Mouse (Mus musculus) Patski (cell line): Measurements from ENCODE around the gene Gm17018. TPM values are rescaled to one million over a fixed set of nuclear protein-coding genes. Genes with fewer than 3 reads are reported as not detected.
"Not testable (repeated sequence)": the region's sequence is repeated elsewhere in the genome, so short reads cannot be mapped to it uniquely, and the experiment has no call there.

Source experiments
- ATAC-seq: fragments of 100-300 bp; one replicate; pipeline ENCODE4 v1.8.0; 2021
- CTCF ChIA-PET: fragments of 350-600 bp; sonication (Branson Sonifier 250); formaldehyde crosslinking; loops from one replicate; lab custom pipeline; 2022; ENCODE audit warnings: inconsistent platforms; lab: Charles Lee
- POLR2A ChIA-PET: fragments of 350-600 bp; sonication (Branson Sonifier 250); formaldehyde crosslinking; loops from one replicate; lab custom pipeline; 2022; ENCODE audit warnings: antibody characterized with exemption, inconsistent platforms; lab: Charles Lee
- DNase-seq: peaks from one replicate; pipeline ENCODE4 v3.0.0-alpha.2; 2011; ENCODE audit warnings: low read depth, low spot score
- H3K27me3 ChIP-seq: fragments of 371-371 bp; one replicate; pipeline ENCODE4 v1.5.1; 2021
- CTCF ChIP-seq: fragments of 100-300 bp; IDR thresholded peaks from one replicate; pipeline ENCODE4 v1.5.1; 2021
- in situ Hi-C: fragments of 300-500 bp; cut with MboI; formaldehyde crosslinking; loops from 3 replicates; pipeline ENCODE4 v1.11.1; 2018; ENCODE audit warnings: low pct_unique_long_range_greater_than_20kb, mixed read lengths
- polyA plus RNA-seq: library from polyadenylated mRNA; unstranded; gene quantifications from one replicate; pipeline ENCODE4 v1.2.3, GENCODE M21; 2021

Gene Gm17018
- polyA plus RNA-seq, 1 experiment from 2014 or later: 71.7 TPM

DNA sequence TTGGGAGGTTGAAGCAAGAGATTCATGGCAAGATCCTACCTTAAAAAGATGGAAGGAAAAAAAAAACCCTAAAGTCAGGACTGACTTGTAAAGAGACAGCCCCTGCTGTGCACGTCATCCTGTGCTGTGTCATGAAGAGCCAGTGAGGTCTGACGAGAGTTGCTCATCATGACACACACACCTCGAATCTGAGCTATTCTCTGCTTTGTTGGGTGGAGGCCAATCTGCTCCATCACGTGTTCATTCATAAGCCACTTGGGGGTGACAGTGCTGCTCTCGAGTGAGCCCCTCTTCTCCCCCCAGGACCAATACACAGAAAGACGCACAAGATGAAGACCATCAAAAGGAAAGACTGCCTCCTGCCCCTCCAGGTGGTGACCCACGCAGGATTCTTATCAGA, 26.8 kb upstream of the Gm17018 start:
- ChIA-PET CTCF (no interaction called here), POLR2A (no interaction called here)
- ATAC-seq: no peak
- in situ Hi-C loops: no loop called here
- TF ChIP-seq CTCF: no peak
- no peak for DNase-seq
- H3K27me3 ChIP-seq: no peaks in the 10 kb centered on the region

DNA sequence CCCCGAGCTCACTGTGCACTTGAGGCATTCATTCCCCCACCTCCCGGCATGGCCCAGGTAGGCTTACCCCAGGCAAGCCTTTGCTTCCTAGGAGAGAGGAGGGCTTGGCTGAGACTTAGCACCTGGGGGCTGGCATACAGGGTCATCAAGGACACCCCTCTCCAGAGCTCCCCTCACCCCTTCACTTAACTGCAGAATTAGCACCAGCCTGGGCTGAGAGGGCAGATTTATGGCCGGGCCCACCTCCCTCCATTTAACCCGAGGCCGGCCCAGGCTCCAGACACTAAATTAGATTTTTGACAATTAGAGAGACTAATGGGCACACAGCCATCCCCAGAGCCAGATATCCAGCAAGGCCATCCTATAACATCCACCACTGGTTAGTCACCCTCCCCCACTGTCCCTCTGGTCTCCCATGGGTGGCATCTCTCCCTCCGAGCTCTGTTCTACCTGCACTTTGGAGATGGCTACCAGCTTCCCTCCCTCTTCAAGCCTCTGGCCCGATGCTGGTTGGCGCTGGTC, 25.1 kb upstream of the Gm17018 start:
- CTCF ChIA-PET: interaction anchor here (1.4 to 2.7 kb wide), 2 partner anchors 10 to 315 kb away, joined by 5 to 11 read pairs; no protein-coding TSS in a partner anchor
- no peak for TF ChIP-seq CTCF
- no peak for ATAC-seq
- in situ Hi-C loops: no loop called here
- H3K27me3 ChIP-seq: peaks cover 8% of the 10 kb centered on the region
- DNase-seq: no peak
- POLR2A ChIA-PET: no interaction called here

- peaks cover 14% of the 10 kb centered on the region for H3K27me3 ChIP-seq
- no peak for DNase-seq
- no peak for TF ChIP-seq CTCF
- ChIA-PET POLR2A (no interaction called here), CTCF (interaction anchor here (2.7 kb wide), 1 partner anchor 9 kb away, joined by 11 read pairs; no protein-coding TSS in a partner anchor)
- in situ Hi-C loops: no loop called here
- ATAC-seq: no peak
Observed at GRCm38 (mm10) chr19:45535929-45536328, 24.5 kb upstream of the Gm17018 start.

- POLR2A ChIA-PET: no interaction called here
- no peak for TF ChIP-seq CTCF
- ATAC-seq (peak; percentile 28), DNase-seq (no peak)
- in situ Hi-C loops: no loop called here
- H3K27me3 ChIP-seq: peaks cover 26% of the 10 kb centered on the region
- CTCF ChIA-PET: interaction anchor here (0.9 to 2.7 kb wide), 4 partner anchors 8 to 30 kb away, joined by 3 to 11 read pairs (median 4); no protein-coding TSS in a partner anchor
Observed at GRCm38 (mm10) chr19:45537505-45537904, 22.9 kb upstream of the Gm17018 start.

DNA sequence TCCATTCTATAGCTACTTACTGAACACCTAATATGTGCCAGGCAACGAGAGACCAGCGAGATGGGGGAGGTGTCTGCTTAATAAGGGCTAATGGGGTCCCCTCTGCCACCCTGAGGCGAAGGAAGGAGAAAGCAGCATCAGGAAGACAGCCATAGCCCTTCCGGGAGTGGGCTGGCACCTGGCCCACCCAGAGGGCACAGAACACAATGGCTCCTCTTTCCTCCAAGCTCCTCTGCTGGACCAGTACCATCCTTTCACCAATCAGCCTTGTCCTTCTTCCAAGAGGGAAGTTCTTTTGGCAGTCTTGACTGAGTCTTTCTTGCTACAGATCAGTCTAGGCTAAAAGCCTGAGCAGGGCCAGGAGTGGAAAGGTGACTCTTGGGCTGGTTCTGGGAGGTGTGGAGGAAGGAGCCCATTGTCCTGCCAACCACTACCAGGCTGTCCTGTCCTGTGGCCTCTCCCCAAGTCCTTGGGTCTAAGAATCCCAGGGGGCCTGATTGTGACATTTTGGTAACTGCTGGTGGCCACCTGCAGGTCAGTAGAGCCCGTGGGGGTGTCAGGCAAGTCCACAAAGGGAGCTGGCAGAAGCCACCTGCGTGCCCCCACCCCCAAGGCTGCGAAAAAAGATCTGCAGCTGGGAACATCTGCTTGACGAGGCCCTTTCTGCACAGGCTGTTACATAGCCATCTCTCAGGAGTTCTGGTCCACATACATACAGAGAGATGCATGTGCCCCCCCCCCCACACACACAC, 19.6 kb upstream of the Gm17018 start:
- no peak for ATAC-seq
- CTCF ChIA-PET: interaction anchor here (1.4 kb wide), 1 partner anchor 320 kb away, joined by 3 read pairs; no protein-coding TSS in a partner anchor
- POLR2A ChIA-PET: no interaction called here
- in situ Hi-C loops: no loop called here
- no peak for TF ChIP-seq CTCF
- DNase-seq: no peak
- peaks cover 49% of the 10 kb centered on the region for H3K27me3 ChIP-seq

GRCm38 (mm10) chr19:45541409-45542041, 18.9 kb upstream of the Gm17018 start:
- POLR2A ChIA-PET: no interaction called here
- no peak for DNase-seq
- peaks cover 55% of the 10 kb centered on the region for H3K27me3 ChIP-seq
- no peak for TF ChIP-seq CTCF
- CTCF ChIA-PET: no interaction called here
- in situ Hi-C loops: no loop called here
- ATAC-seq: no peak

- peaks cover 61% of the 10 kb centered on the region for H3K27me3 ChIP-seq
- CTCF ChIA-PET: no interaction called here
Observed at GRCm38 (mm10) chr19:45542061-45542460, 18.4 kb upstream of the Gm17018 start.

GRCm38 (mm10) chr19:45544152-45544924, 16.1 kb upstream of the Gm17018 start:
- ChIA-PET CTCF (interaction anchor here (0.9 to 3.4 kb wide), 12 partner anchors 8 to 457 kb away, joined by 3 to 36 read pairs (median 4); no protein-coding TSS in a partner anchor), POLR2A (interaction anchor here (0.9 to 1.1 kb wide), 2 partner anchors 20 to 120 kb away, joined by 3 read pairs; no protein-coding TSS in a partner anchor)
- H3K27me3 ChIP-seq: peaks cover 64% of the 10 kb centered on the region
- DNase-seq (no peak), ATAC-seq (no peak)
- no peak for TF ChIP-seq CTCF
- in situ Hi-C loops: no loop called here

More at GRCm38 (mm10) chr19:45542061-45542460, 18.4 kb upstream of the Gm17018 start:
- in situ Hi-C loops: no loop called here
- POLR2A ChIA-PET: no interaction called here
- TF ChIP-seq CTCF: no peak
- ATAC-seq (no peak), DNase-seq (no peak)

GRCm38 (mm10) chr19:45544925-45545321, 15.5 kb upstream of the Gm17018 start:
- in situ Hi-C loops: loop anchor here (5.0 kb wide), 2 partner anchors 238 to 328 kb away; no protein-coding TSS in a partner anchor
- DNase-seq (no peak), ATAC-seq (peak; percentile 57)
- POLR2A ChIA-PET: interaction anchor here (0.9 kb wide), 1 partner anchor 20 kb away, joined by 3 read pairs; no protein-coding TSS in a partner anchor
- H3K27me3 ChIP-seq: peaks cover 60% of the 10 kb centered on the region
- TF ChIP-seq CTCF: no peak
- CTCF ChIA-PET: interaction anchor here (0.7 to 3.4 kb wide), 17 partner anchors 9 to 457 kb away, joined by 3 to 36 read pairs (median 3); no protein-coding TSS in a partner anchor

- in situ Hi-C loops: loop anchor here (5.0 kb wide), 2 partner anchors 241 to 331 kb away; no protein-coding TSS in a partner anchor
- peaks cover 32% of the 10 kb centered on the region for H3K27me3 ChIP-seq
- POLR2A ChIA-PET, CTCF ChIA-PET, DNase-seq, ATAC-seq: not testable (repeated sequence)
Observed at GRCm38 (mm10) chr19:45548196-45548595, 12.2 kb upstream of the Gm17018 start.
